Mouse (Mus musculus) lung, postnatal 0 days (tissue): ENCODE data around the gene Mpg.

Source experiments
- CTCF ChIP-seq: IDR thresholded peaks from 2 replicates; pipeline ENCODE4 v1.5.1; 2016; ENCODE audit warnings: antibody characterized with exemption, mild to moderate bottlenecking
- EP300 ChIP-seq: IDR thresholded peaks from 2 replicates; pipeline ENCODE4 v1.6.1; 2016; ENCODE audit warnings: antibody characterized with exemption, mild to moderate bottlenecking, control low read depth

DNA sequence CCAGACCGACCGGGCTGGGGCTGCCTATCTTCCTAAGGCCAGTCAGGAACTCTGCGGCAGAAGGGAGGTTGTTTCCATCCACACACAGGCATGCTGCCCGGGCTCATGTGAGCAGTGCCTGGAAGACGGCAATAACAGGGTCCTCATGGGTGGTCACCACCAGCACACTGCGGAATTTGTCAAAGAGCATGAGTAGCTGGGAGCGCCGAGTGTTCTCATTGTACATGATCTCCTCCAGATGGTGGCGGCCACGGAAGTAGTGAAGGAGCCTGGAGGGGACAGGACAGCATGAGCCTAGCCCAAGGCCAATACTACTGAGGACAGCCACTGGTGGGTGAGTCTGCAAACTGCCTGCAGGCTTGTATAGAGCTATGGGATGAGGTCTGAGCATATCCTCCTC lies 6.5 kb downstream of the Mpg start:
- TF ChIP-seq CTCF (no peak), EP300 (no peak)
